Mouse (Mus musculus): ENCODE data around the gene Bbs12. TPM values are rescaled to one million over a fixed set of nuclear protein-coding genes. Genes with fewer than 3 reads are reported as not detected.

Gene Bbs12
- polyA plus RNA-seq, 1 experiment from 2014 or later: 4.3 TPM

DNA sequence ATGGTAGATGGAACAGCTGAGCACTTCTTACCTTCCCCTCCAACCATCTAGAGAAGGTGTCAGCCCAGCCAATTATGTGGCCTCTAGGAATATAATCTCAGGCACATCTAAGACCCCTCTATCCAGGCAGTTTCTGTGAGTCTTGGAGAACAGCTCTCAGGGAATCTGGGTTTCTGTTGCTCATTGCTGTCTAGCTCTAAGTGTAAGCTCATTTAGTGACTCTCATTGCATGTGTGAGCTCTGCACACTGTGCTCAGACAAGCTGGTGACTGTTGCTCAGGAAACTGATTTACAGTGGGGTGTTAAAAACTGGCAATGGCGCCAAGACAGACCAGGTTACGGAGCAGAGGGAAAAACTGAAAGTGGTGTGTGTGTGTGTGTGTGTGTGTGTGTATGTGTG is 20.4 kb upstream of the Bbs12 start:
- Histone ChIP-seq H3K36me3 (no peaks in the 10 kb centered on the region), H3K9me3 (no peaks in the 10 kb centered on the region), H3K27ac (replicated peaks) (no peak overlapping the region), H3K4me3 (no peak overlapping the region), H3K27me3 (no peaks in the 10 kb centered on the region), H3K4me2 (no peak overlapping the region), H3K9ac (no peak overlapping the region), H3K4me1 (replicated peaks) (peaks cover 10% of the 10 kb centered on the region)
- WGBS: 81% methylated on average over 2 of the region's 2 CpGs
- ATAC-seq (ENCODE audit: low read depth): no peak

DNA sequence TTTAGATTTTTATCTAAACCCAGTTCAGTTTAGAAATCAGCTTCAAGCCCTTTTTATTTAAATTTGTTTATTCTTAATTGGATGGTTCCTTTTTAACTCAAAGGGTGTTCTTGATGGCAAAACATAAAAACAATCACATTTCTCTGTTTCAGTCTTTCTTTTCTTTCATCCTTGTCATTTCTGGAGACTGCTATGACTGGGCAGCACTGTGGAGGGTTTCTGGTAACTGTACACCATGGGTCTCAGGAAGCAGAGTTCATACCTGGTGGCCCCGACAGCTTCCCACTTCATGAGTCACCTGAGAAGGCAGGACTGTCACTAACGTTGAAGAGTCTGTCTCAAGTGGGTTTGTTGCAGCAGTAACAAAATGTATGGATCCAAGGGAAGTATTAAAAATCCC is 19.7 kb upstream of the Bbs12 start:
- H3K9ac ChIP-seq: no peak overlapping the region
- peaks cover 10% of the 10 kb centered on the region for H3K4me1 ChIP-seq (replicated peaks)
- no peak overlapping the region for H3K4me2 ChIP-seq
- ATAC-seq (ENCODE audit: low read depth): no peak
- H3K36me3 ChIP-seq: no peaks in the 10 kb centered on the region
- no peaks in the 10 kb centered on the region for H3K9me3 ChIP-seq
- H3K27ac ChIP-seq (replicated peaks): no peak overlapping the region
- 70% methylated on average over 2 of the region's 2 CpGs for WGBS
- no peaks in the 10 kb centered on the region for H3K27me3 ChIP-seq
- no peak overlapping the region for H3K4me3 ChIP-seq

DNA sequence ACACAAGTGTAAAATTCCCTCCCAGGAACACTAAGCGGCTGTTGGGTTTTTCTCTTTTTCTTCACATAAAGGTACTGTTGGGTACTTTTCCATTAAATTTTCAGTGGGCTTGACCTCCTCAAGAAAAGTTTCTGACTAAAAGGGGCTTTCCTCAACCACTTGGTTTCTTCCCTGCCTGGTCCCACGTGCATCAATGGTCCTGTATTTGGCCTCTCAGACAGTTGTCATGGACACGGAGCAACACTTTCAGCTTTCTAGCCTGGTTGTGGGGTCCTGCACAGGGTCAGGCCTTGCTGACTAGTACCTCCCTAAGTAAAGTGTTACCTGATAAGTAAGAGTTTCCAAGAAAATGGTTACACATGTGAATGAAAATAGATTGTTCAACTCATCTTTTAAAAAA is 12.9 kb upstream of the Bbs12 start:
- Histone ChIP-seq H3K9ac (no peak overlapping the region), H3K4me3 (no peak overlapping the region), H3K4me2 (no peak overlapping the region), H3K27me3 (no peaks in the 10 kb centered on the region), H3K36me3 (no peaks in the 10 kb centered on the region), H3K27ac (replicated peaks) (no peak overlapping the region), H3K9me3 (no peaks in the 10 kb centered on the region), H3K4me1 (replicated peaks) (no peaks in the 10 kb centered on the region)
- ATAC-seq (ENCODE audit: low read depth): no peak
- WGBS: 81% methylated on average over 3 of the region's 3 CpGs

DNA sequence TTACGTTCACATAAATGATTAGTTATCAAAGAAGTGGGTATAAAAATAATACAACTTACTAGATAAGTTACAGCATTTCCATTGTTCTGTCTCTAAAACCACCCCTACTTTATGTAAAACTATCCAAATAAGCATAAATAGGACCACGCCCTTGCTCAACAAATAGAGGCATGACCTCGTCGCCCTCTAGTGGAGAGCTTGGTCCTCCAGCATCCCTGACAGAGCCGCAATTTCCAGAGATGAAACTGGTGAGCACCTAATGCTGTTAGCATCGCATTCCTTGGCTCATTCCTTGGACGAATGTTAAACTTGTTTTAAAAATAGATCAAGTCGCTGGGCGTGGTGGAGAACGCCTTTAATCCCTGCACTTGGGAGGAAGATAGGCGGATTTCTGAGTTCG is 9.7 kb upstream of the Bbs12 start:
- no peak overlapping the region for H3K9ac ChIP-seq
- no peak overlapping the region for H3K4me3 ChIP-seq
- 43% methylated on average over 12 of the region's 12 CpGs for WGBS
- H3K36me3 ChIP-seq: no peaks in the 10 kb centered on the region
- no peaks in the 10 kb centered on the region for H3K4me1 ChIP-seq (replicated peaks)
- H3K27me3 ChIP-seq: no peaks in the 10 kb centered on the region
- H3K9me3 ChIP-seq: no peaks in the 10 kb centered on the region
- H3K4me2 ChIP-seq: no peak overlapping the region
- no peak for ATAC-seq (ENCODE audit: low read depth)
- H3K27ac ChIP-seq (replicated peaks): no peak overlapping the region

DNA sequence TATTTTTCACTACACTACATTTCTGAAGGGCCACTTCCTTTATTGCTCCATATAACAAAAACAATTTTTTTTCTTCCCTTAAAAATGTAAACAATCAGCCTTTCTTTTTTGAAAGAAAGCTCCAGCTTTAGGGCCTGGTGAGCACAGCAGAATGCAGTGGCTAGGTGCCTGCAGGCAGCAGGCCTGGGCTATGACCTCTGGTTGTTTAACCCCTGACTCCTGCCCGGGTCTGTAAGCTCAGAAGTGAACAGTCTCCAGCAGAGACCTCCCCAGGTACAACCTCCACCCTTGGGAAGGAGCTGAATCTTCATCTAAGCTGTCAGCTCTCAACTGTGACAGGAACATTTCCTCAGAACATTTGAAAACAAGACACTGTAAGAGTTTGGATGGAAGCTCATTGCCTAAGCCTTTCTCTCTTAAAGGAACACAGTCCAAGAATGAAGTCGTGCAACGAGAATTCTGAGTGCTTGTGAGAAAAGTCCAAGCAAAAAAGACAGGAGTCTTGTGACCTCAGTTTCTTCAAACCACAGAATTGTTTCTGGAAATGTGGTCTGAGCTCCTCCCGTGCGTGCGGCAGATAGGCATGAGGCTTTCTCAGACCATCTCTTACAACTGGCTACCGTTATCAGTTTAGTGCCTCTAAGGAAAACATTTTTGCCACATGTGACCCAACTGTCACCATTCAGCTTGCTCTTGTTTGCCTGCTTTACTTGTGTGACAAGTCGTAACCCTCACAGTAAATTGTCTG is 8.8 kb upstream of the Bbs12 start:
- H3K4me3 ChIP-seq: no peak overlapping the region
- no peaks in the 10 kb centered on the region for H3K4me1 ChIP-seq (replicated peaks)
- no peak overlapping the region for H3K9ac ChIP-seq
- no peak overlapping the region for H3K27ac ChIP-seq (replicated peaks)
- no peaks in the 10 kb centered on the region for H3K9me3 ChIP-seq
- H3K27me3 ChIP-seq: no peaks in the 10 kb centered on the region
- ATAC-seq (ENCODE audit: low read depth): no peak
- H3K36me3 ChIP-seq: no peaks in the 10 kb centered on the region
- WGBS: 77% methylated on average over 8 of the region's 8 CpGs
- no peak overlapping the region for H3K4me2 ChIP-seq

DNA sequence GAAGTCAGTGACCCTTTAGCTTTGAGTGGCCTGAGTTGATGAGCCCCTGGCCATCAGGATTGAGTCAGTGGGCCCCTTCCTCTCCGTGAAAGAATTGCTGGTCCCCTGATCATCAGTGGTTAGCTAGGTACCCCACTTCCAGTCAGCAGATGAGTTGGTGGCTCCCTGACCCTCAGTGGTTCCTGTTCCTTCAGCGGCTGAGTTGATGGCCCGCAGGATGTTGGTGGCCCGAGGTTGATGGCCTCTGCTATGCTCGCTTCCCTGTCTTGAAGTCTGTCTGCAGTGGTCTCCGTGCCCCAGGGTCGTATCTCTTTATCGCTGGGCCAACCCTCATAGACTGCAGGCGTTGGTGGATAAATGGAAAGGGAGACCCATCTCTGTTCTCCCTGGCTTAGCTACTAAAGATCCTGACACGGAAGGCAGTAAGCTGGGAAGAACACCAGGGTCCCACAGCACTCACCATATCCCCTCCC is 421 bp upstream of the Bbs12 start:
- H3K9me3 ChIP-seq: no peaks in the 10 kb centered on the region
- H3K27me3 ChIP-seq: no peaks in the 10 kb centered on the region
- peak overlapping the region; percentile 64 for H3K27ac ChIP-seq (replicated peaks)
- H3K36me3 ChIP-seq: no peaks in the 10 kb centered on the region
- ATAC-seq (ENCODE audit: low read depth): peak; percentile 42; the same call in 1 of the 2 replicates
- 2% methylated on average over 10 of the region's 10 CpGs for WGBS
- H3K4me3 ChIP-seq: peak overlapping the region; percentile 65
- peak overlapping the region; percentile 80 for H3K9ac ChIP-seq
- peaks cover 14% of the 10 kb centered on the region for H3K4me1 ChIP-seq (replicated peaks)
- H3K4me2 ChIP-seq: peak overlapping the region; percentile 69

GRCm38 (mm10) chr3:37313371-37313770 is 1.0 kb downstream of the Bbs12 start:
- Histone ChIP-seq H3K36me3 (no peaks in the 10 kb centered on the region), H3K27ac (replicated peaks) (no peak overlapping the region), H3K9ac (0 out of 2 replicates have a peak overlapping the region, but pooled peaks have one; percentile 47), H3K9me3 (no peaks in the 10 kb centered on the region), H3K4me3 (peak overlapping the region; percentile 65), H3K4me2 (peak overlapping the region; percentile 69), H3K4me1 (replicated peaks) (peaks cover 14% of the 10 kb centered on the region), H3K27me3 (no peaks in the 10 kb centered on the region)
- 22% methylated on average over 1 of the region's 1 CpGs for WGBS
- ATAC-seq (ENCODE audit: low read depth): no peak

- H3K4me2 ChIP-seq: no peak overlapping the region
- peaks cover 16% of the 10 kb centered on the region for H3K36me3 ChIP-seq
- no peak overlapping the region for H3K4me3 ChIP-seq
- no peak overlapping the region for H3K27ac ChIP-seq (replicated peaks)
- H3K9me3 ChIP-seq: no peaks in the 10 kb centered on the region
- H3K9ac ChIP-seq: no peak overlapping the region
- peaks cover 14% of the 10 kb centered on the region for H3K4me1 ChIP-seq (replicated peaks)
- no peaks in the 10 kb centered on the region for H3K27me3 ChIP-seq
- WGBS: 96% methylated on average over 1 of the region's 1 CpGs
- ATAC-seq (ENCODE audit: low read depth): no peak
These were observed 3.9 kb downstream of the Bbs12 start for GRCm38 (mm10) chr3:37316233-37316632.

DNA sequence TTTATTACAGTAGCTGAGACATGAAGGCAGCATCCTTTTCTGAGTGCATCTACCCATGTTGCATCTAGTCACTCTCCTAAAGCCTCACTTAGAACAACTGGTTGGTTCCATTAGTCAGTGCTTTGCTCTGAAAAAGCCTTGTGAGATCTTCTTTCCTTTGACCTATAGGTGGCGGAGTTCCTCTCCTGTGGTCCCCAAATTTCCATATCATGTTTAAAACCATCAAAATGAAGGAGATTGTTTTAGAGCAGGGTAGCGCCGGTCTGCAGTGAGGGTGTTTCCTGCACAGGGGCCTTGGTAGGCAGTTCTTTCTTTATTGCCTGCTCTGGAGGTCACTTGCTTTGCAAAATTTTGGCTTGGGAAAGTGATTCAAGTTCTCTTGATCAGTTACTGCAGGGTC is 12.0 kb downstream of the Bbs12 start:
- Histone ChIP-seq H3K27me3 (no peaks in the 10 kb centered on the region), H3K4me2 (no peak overlapping the region), H3K4me3 (no peak overlapping the region), H3K9me3 (no peaks in the 10 kb centered on the region), H3K36me3 (peaks cover 12% of the 10 kb centered on the region), H3K9ac (no peak overlapping the region), H3K4me1 (replicated peaks) (no peaks in the 10 kb centered on the region), H3K27ac (replicated peaks) (no peak overlapping the region)
- no peak for ATAC-seq (ENCODE audit: low read depth)
- WGBS: 44% methylated on average over 3 of the region's 3 CpGs

DNA sequence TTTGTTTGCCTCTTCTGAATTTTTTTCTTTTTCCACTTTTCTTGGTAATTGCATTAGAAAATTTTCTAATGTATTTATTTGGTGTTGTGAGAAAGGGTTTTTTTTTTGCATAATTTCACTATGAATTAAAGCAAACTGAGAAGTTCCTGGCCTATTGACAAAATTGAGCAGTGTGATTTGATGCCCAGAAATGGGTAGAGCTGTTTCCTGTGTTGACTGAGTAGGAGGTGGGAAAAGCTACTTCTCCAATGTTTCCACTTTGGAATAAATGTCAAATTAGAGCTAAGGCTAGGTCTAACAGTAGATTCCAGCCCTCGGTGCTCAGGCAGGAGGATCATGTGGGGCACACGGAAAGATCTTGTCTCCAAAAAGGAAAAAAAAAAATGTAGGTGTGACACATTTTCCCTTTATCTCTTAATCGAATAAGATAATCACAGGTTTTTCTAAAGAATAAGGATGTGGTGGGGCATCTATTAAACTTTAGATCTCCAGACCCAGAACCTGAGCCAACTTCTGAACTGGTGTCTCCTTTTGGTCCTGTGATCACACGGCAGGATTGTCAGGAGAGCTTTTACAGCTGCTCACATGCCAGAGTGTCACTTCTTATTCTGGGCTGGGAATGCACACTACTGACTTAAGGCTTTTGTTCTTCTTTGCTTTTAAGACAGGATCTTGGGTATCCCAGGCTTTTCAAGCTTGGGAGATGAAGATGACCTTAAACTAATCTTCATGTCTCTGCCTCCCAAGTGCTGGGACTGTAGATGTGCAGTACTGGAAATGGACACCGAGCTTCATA is 13.2 kb downstream of the Bbs12 start:
- Histone ChIP-seq H3K27ac (replicated peaks) (no peak overlapping the region), H3K36me3 (peaks cover 6% of the 10 kb centered on the region; the same call in 1 of the 2 replicates), H3K9ac (no peak overlapping the region), H3K4me1 (replicated peaks) (no peaks in the 10 kb centered on the region), H3K9me3 (no peaks in the 10 kb centered on the region), H3K4me2 (no peak overlapping the region), H3K4me3 (no peak overlapping the region), H3K27me3 (no peaks in the 10 kb centered on the region)
- WGBS: 90% methylated on average over 5 of the region's 5 CpGs
- no peak for ATAC-seq (ENCODE audit: low read depth)

- H3K4me3 ChIP-seq: no peak overlapping the region
- H3K27ac ChIP-seq (replicated peaks): no peak overlapping the region
- no peaks in the 10 kb centered on the region for H3K27me3 ChIP-seq
- no peaks in the 10 kb centered on the region for H3K36me3 ChIP-seq
- H3K4me1 ChIP-seq (replicated peaks): no peaks in the 10 kb centered on the region
- no peaks in the 10 kb centered on the region for H3K9me3 ChIP-seq
- 96% methylated on average over 3 of the region's 3 CpGs for WGBS
- no peak overlapping the region for H3K9ac ChIP-seq
- no peak for ATAC-seq (ENCODE audit: low read depth)
- no peak overlapping the region for H3K4me2 ChIP-seq
These were observed 14.3 kb downstream of the Bbs12 start for GRCm38 (mm10) chr3:37326627-37327026.

DNA sequence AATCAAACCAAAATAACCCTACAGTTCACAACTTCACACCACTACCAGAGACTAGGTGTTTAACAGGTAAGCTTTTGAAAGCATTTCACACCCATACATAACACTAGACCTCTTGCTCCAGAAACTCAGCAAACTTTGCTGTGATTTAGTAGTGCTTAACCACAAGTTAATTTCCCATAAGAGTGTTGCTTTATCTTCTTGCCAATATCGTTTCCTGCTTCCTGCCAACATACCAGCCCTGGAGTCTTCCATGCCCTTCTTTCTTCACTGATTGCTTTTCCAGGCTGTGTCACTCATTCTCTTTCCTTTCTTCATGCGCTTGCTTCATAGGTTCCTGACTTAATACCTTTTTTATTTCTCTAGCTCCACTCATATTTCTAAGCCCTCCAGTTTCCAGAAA is 16.1 kb downstream of the Bbs12 start:
- Histone ChIP-seq H3K4me3 (no peak overlapping the region), H3K4me1 (replicated peaks) (no peaks in the 10 kb centered on the region), H3K36me3 (no peaks in the 10 kb centered on the region), H3K27ac (replicated peaks) (no peak overlapping the region), H3K9me3 (no peaks in the 10 kb centered on the region), H3K9ac (no peak overlapping the region), H3K27me3 (no peaks in the 10 kb centered on the region), H3K4me2 (no peak overlapping the region)
- no peak for ATAC-seq (ENCODE audit: low read depth)
- 83% methylated on average over 2 of the region's 2 CpGs for WGBS
